Mouse (Mus musculus) heart, adult 2 months (tissue): Measurements from ENCODE around the gene Nudt17. TPM values are rescaled to one million over a fixed set of nuclear protein-coding genes. Genes with fewer than 3 reads are reported as not detected.
"Not testable (repeated sequence)": the region's sequence is repeated elsewhere in the genome, so short reads cannot be mapped to it uniquely, and the experiment has no call there.

ENCODE experiments used
- DNase-seq, 2 experiments: peaks; one replicate each; pipeline ENCODE4 v3.0.0; 2021
- H3K27ac ChIP-seq: fragments of 200-600 bp; 2 replicates; pipeline ENCODE4 v1.8.1; 2022
- H3K27me3 ChIP-seq: fragments of 200-500 bp; 2 replicates; pipeline ENCODE4 v1.6.1; 2012; ENCODE audit warnings: mild to moderate bottlenecking, low read length, inconsistent platforms, mixed read lengths; ENCODE audit not compliant: control insufficient read depth, insufficient read depth
- H3K36me3 ChIP-seq: fragments of 200-500 bp; 2 replicates; pipeline ENCODE4 v1.6.1; 2012; ENCODE audit warnings: low read length, inconsistent platforms; ENCODE audit not compliant: control insufficient read depth, insufficient read depth
- H3K4me1 ChIP-seq: fragments of 200-500 bp; 2 replicates; pipeline ENCODE4 v1.6.1; 2011; ENCODE audit warnings: low read length; ENCODE audit not compliant: control insufficient read depth, insufficient read depth
- H3K4me3 ChIP-seq: fragments of 200-600 bp; 2 replicates; pipeline ENCODE4 v1.8.1; 2022
- H3K79me2 ChIP-seq: fragments of 200-500 bp; replicated peaks from 2 replicates; pipeline ENCODE4 v1.6.1; 2012; ENCODE audit warnings: mild to moderate bottlenecking, inconsistent platforms, low read length, moderate library complexity, mixed read lengths; ENCODE audit not compliant: control insufficient read depth, insufficient read depth
- H3K9ac ChIP-seq: fragments of 200-500 bp; 2 replicates; pipeline ENCODE4 v1.6.1; 2012; ENCODE audit warnings: low read depth, mild to moderate bottlenecking, control low read depth, inconsistent platforms, low read length, mixed read lengths
- CTCF ChIP-seq: fragments of 200-600 bp; IDR thresholded peaks from 2 replicates; pipeline ENCODE4 v1.8.1; 2022; ENCODE audit warnings: antibody characterized with exemption, mild to moderate bottlenecking, moderate library complexity
- EP300 ChIP-seq: fragments of 200-500 bp; IDR thresholded peaks from 2 replicates; pipeline ENCODE4 v1.6.1; 2011; ENCODE audit warnings: low read depth, low read length, control low read depth; ENCODE audit not compliant: insufficient read depth
- POLR2A ChIP-seq: fragments of 200-500 bp; IDR thresholded peaks from 2 replicates; pipeline ENCODE4 v1.6.1; 2011; ENCODE audit warnings: mild to moderate bottlenecking, low read depth, low read length, control low read depth; ENCODE audit not compliant: insufficient read depth
- WGBS: fragments of 180-500 bp; shearing (Covaris S2); methylation state at CpG from one replicate; pipeline ENCODE4 v1.1.7; 2018; 5-methylcytosine and 5-hydroxymethylcytosine counted together
- intact Hi-C: fragments of 180-260 bp; cut with DNase I; formaldehyde crosslinking; loops from one replicate; pipeline ENCODE4 v1.15.1; 2025
- polyA plus RNA-seq: library from polyadenylated mRNA; depleted of rRNA; stranded (reverse); fragments of >200 nt; gene quantifications from 2 replicates; pipeline ENCODE4 v1.2.3, GENCODE M21; 2012
- total RNA-seq, 2 experiments: library from RNA; stranded (reverse); gene quantifications; 2 replicates each; pipeline ENCODE4 v1.2.3; 2021

Gene Nudt17
- total and polyA plus RNA-seq, 3 experiments = 2.6 to 4.8 (median 3.1) TPM

DNA sequence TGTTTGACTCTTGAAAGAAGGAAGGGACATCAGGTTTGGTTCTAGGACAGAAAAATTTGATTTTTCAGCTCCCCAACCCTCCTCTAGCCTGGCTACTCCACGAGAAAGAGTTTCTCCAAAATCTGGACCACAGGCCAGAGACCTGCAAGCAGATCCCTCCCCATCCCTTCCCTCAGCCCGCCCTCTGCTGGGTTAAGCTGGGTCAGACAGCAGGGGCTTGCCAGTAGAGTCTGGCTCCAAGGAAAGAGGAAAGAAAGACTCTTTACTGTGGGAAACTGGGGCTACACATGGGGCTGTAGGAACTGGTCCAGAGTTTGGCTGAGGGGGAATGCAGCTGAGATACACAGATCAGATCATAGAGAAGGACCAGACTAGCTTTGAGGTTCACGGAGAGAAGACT lies 15.9 kb downstream of the Nudt17 start:
- H3K4me3 ChIP-seq = no peak overlapping the region
- 16% methylated on average over 3 of the region's 3 CpGs for WGBS
- peak; percentile 40 to 53 for DNase-seq

DNA sequence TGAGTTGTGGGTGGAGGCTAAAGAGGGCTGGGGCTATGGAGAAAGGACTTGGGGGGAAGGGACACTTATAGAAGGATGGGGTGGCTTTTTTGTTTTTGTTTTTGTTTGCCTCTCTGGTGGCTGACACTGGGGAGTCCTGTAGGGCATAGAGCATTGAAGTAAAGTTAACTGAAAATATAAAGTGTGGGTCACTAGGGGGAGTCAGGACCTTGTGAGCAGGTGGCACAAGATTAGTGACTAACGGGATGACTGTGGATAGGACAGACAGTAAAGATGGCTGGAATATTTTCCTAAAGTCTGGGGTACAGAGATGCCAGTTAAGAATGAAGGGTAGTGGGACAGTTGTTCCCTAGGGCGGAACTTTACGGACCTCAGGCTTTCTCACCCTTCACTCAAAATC lies 18.1 kb downstream of the Nudt17 start:
- TF ChIP-seq CTCF = peak; percentile 32
- TF ChIP-seq EP300 = no peak
- Histone ChIP-seq H3K4me1 (no peaks in the 10 kb centered on the region), H3K9ac (no peak overlapping the region), H3K27me3 (no peaks in the 10 kb centered on the region), H3K27ac (no peak overlapping the region), H3K79me2 (no peaks in the 10 kb centered on the region), H3K4me3 (no peak overlapping the region), H3K36me3 (no peaks in the 10 kb centered on the region)
- intact Hi-C loops = no loop called here
- WGBS = 52% methylated on average over 3 of the region's 3 CpGs
- no peak for DNase-seq

More for the DNA sequence above, 15.9 kb downstream of the Nudt17 start:
- Histone ChIP-seq H3K27me3 (no peaks in the 10 kb centered on the region), H3K4me1 (no peaks in the 10 kb centered on the region; the same call in 1 of the 2 replicates), H3K79me2 (0 out of 2 replicates have a peak, but pooled peaks cover 2% of the 10 kb centered on the region), H3K27ac (no peak overlapping the region), H3K36me3 (peaks cover 2% of the 10 kb centered on the region), H3K9ac (no peak overlapping the region)
- intact Hi-C loops = no loop called here
- no peak for TF ChIP-seq EP300
- TF ChIP-seq CTCF = peak; percentile 49

DNA sequence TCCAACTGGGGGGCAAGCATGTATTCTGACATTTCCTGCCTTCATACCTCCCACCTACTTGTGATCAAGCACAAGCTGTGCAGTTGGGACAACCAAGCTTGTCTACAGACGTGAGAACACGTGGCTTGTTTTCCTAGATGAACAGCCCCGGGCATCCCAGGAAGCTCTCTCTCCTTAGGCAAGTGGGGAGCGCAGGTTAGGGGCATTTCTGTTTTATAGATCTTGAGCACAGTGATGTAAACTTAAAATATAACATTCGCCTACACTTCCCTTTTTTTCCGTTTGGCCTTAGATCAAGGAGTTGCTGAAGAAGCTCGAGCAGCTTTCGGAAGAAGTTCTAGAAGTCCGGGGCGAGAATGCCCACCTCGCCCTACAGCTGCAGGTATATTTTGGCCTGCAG lies 19.5 kb downstream of the Nudt17 start:
- Histone ChIP-seq H3K4me3 (no peak overlapping the region), H3K27me3 (no peaks in the 10 kb centered on the region), H3K9ac (no peak overlapping the region), H3K4me1 (no peaks in the 10 kb centered on the region), H3K27ac (no peak overlapping the region), H3K36me3 (no peaks in the 10 kb centered on the region), H3K79me2 (no peaks in the 10 kb centered on the region)
- 78% methylated on average over 11 of the region's 11 CpGs for WGBS
- intact Hi-C loops = no loop called here
- TF ChIP-seq CTCF = no peak
- no peak for TF ChIP-seq POLR2A
- DNase-seq = no peak

DNA sequence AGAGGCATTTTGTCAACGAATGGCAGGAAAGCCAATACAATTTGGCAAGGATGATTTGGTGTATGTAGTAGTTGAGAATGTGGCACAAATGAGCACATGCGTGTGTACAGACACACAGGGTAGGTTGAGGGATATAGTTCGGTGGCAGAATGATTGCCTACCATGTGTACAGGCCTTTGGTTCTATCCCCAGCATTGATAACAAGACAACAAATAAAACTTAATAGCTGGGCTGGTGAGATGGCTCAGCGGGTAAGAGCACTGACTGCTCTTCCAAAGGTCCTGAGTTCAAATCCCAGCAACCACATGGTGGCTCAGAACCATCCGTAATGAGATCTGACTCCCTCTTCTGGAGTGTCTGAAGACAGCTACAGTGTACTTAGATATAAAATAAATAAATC lies 22.3 kb downstream of the Nudt17 start:
- H3K27me3 ChIP-seq, DNase-seq, H3K4me1 ChIP-seq, intact Hi-C loops, H3K4me3 ChIP-seq, H3K79me2 ChIP-seq, H3K9ac ChIP-seq, H3K36me3 ChIP-seq, H3K27ac ChIP-seq: not testable (repeated sequence)
- 95% methylated on average over 5 of the region's 5 CpGs for WGBS

DNA sequence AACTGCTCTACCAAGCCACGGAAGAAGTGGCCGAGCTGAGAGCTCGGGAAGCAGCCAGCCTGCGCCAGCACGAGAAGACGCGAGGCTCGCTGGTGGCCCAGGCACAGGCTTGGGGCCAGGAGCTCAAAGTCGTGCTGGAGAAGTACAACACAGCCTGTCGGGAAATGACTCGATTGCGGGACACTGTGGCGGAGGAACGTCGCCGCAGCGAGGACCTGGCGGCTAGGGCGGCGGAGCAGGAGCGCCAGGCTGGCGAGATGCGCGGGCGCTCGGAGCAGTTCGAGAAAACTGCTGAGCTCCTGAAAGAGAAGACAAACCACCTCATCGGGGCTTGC lies 23.6 kb downstream of the Nudt17 start:
- TF ChIP-seq EP300 = no peak
- TF ChIP-seq CTCF = no peak
- no peak for TF ChIP-seq POLR2A
- intact Hi-C loops = no loop called here
- Histone ChIP-seq H3K4me3 (peak overlapping the region; percentile 37), H3K36me3 (no peaks in the 10 kb centered on the region), H3K9ac (peak overlapping the region; percentile 11; the same call in 1 of the 2 replicates), H3K27ac (no peak overlapping the region; the same call in 1 of the 2 replicates), H3K79me2 (no peaks in the 10 kb centered on the region), H3K4me1 (no peaks in the 10 kb centered on the region), H3K27me3 (no peaks in the 10 kb centered on the region)
- 11% methylated on average over 28 of the region's 28 CpGs for WGBS
- peak in 1 of 2 experiments; percentile 46 for DNase-seq

DNA sequence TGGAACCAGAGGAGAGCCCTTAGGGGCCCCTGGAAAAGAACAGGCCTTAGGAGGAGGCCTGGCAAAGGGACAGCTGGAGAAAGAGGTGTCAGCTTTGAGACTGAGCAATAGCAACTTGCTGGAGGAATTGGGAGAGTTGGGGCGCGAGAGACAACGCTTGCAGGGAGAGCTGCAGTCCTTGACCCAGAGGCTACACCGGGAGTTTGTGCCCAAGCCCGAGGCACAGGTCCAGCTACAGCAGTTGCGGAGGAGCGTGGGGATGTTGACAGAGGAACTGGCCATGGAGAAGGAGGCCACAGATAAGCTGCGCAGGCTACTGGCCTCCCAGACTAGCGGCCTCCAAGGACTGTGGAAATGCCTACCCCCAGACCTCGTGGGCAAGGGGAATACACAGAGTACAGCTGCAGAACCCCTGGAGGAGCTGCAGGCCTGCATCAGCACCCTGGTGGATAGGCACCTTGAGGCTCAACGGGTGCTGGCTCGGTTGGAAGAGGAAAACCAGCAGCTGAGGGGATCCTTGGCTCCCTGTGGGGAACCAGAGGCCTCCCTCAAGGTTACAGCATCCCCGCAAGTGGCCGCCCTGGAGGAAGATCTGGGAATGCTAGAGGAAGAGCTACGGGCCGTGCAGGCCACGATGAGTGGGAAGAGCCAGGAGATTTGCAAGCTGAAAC lies 24.1 kb downstream of the Nudt17 start:
- Histone ChIP-seq H3K9ac (peak overlapping the region; percentile 11; the same call in 1 of the 2 replicates), H3K4me1 (no peaks in the 10 kb centered on the region), H3K27ac (no peak overlapping the region; the same call in 1 of the 2 replicates), H3K4me3 (peak overlapping the region; percentile 37), H3K36me3 (no peaks in the 10 kb centered on the region), H3K79me2 (no peaks in the 10 kb centered on the region), H3K27me3 (no peaks in the 10 kb centered on the region)
- peak; percentile 34 to 46 for DNase-seq
- TF ChIP-seq CTCF = no peak
- TF ChIP-seq EP300 = no peak
- no peak for TF ChIP-seq POLR2A
- intact Hi-C loops = no loop called here
- WGBS = 44% methylated on average over 17 of the region's 17 CpGs
